Mouse (Mus musculus): ENCODE data around the gene Snapc2. TPM values are rescaled to one million over a fixed set of nuclear protein-coding genes. Genes with fewer than 3 reads are reported as not detected.
A peak's percentile ranks its signal among the peaks of the same experiment; 100 is the strongest.

Gene Snapc2
- 10 to 100 TPM; 28.9 to 31.1 TPM for total RNA-seq (2021)
- long read RNA-seq, transcript Snapc2-201 (5 exons, 1,536 nt), result major isoform, 23 of 27 reads
- long read RNA-seq, partial matches to known transcripts, result 2 of 27 reads
- long read RNA-seq, other reads (novel, unspliced or antisense), result 1 of 27 reads

GRCm38 (mm10) chr8:4252934-4253841, at the start of gene Snapc2:
Gene Snapc2, plus strand, starts transcription at chr8:4253080.
- peak; percentile 93 to 96 for DNase-seq (ENCODE audit: low spot score in 2 of 2)

- no peak for DNase-seq (ENCODE audit: low spot score in 2 of 2)
Observed at GRCm38 (mm10) chr8:4205246-4206123, 47.4 kb upstream of the Snapc2 start.

GRCm38 (mm10) chr8:4206182-4207015, 46.5 kb upstream of the Snapc2 start:
- DNase-seq (ENCODE audit: low spot score in 2 of 2), result no peak

GRCm38 (mm10) chr8:4207016-4207350, 45.9 kb upstream of the Snapc2 start:
- no peak for DNase-seq (ENCODE audit: low spot score in 2 of 2)

GRCm38 (mm10) chr8:4211097-4211496, 41.8 kb upstream of the Snapc2 start:
- DNase-seq (ENCODE audit: low spot score in 2 of 2), result no peak

- no peak for DNase-seq (ENCODE audit: low spot score in 2 of 2)
Observed at GRCm38 (mm10) chr8:4212809-4213209, 40.1 kb upstream of the Snapc2 start.

GRCm38 (mm10) chr8:4213210-4214005, 39.5 kb upstream of the Snapc2 start:
- DNase-seq (ENCODE audit: low spot score in 2 of 2), result no peak

GRCm38 (mm10) chr8:4214006-4214980, 38.6 kb upstream of the Snapc2 start:
- DNase-seq (ENCODE audit: low spot score in 2 of 2), result no peak

- DNase-seq (ENCODE audit: low spot score in 2 of 2), result no peak
Observed at GRCm38 (mm10) chr8:4216296-4216695, 36.6 kb upstream of the Snapc2 start.

- DNase-seq (ENCODE audit: low spot score in 2 of 2), result peak in 1 of 2 experiments; percentile 69
Observed at GRCm38 (mm10) chr8:4216791-4217621, 35.9 kb upstream of the Snapc2 start, which contains the start of gene Prr36. Gene Prr36, minus strand, starts transcription at chr8:4217459.

- no peak for DNase-seq (ENCODE audit: low spot score in 2 of 2)
Observed at GRCm38 (mm10) chr8:4219617-4220016, 33.3 kb upstream of the Snapc2 start.

GRCm38 (mm10) chr8:4222059-4222458, 30.8 kb upstream of the Snapc2 start:
- DNase-seq (ENCODE audit: low spot score in 2 of 2), result no peak

GRCm38 (mm10) chr8:4226323-4226722, 26.6 kb upstream of the Snapc2 start:
- DNase-seq (ENCODE audit: low spot score in 2 of 2), result no peak

- no peak for DNase-seq (ENCODE audit: low spot score in 2 of 2)
Observed at GRCm38 (mm10) chr8:4226739-4227347, 26.0 kb upstream of the Snapc2 start, which contains the start of gene Lrrc8e. Gene Lrrc8e, plus strand, starts transcription at chr8:4226827.

GRCm38 (mm10) chr8:4227919-4228318, 25.0 kb upstream of the Snapc2 start:
- no peak for DNase-seq (ENCODE audit: low spot score in 2 of 2)

- no peak for DNase-seq (ENCODE audit: low spot score in 2 of 2)
Observed at GRCm38 (mm10) chr8:4229784-4230183, 23.1 kb upstream of the Snapc2 start.

GRCm38 (mm10) chr8:4230612-4231351, 22.1 kb upstream of the Snapc2 start:
- DNase-seq (ENCODE audit: low spot score in 2 of 2), result no peak

Data from layer of hippocampus, adult 18-20 months (tissue).